Mouse (Mus musculus): ENCODE measurements around the gene Pold3. TPM values are rescaled to one million over a fixed set of nuclear protein-coding genes. Genes with fewer than 3 reads are reported as not detected.

The Pold3 gene
- polyA plus RNA-seq, 1 experiment: 7.9 TPM

GRCm38 (mm10) chr7:100034815-100035463, 86.4 kb downstream of the Pold3 start:
- H3K4me1 ChIP-seq (ENCODE audit: control insufficient read depth, insufficient read depth, insufficient read length): no peaks in the 10 kb centered on the region
- no peak overlapping the region for H3K27ac ChIP-seq (ENCODE audit: insufficient read depth, low read length)
- WGBS: 55% methylated on average over 11 of the region's 11 CpGs
- no peaks in the 10 kb centered on the region for H3K27me3 ChIP-seq (ENCODE audit: control insufficient read depth, insufficient read depth, low read length)
- TF ChIP-seq POLR2A (IDR thresholded peaks at IDR 0.05; ENCODE audit: low read depth, low read length): no peak
- TF ChIP-seq CTCF (IDR thresholded peaks at IDR 0.05; ENCODE audit: extremely low read depth, insufficient read depth, insufficient read length, insufficient replicate concordance): no peak
- DNase-seq (ENCODE audit: low read depth in 1 of 2, low spot score in 2 of 2): no peak
- H3K36me3 ChIP-seq (ENCODE audit: control insufficient read depth, insufficient read depth, low read length): no peaks in the 10 kb centered on the region
- no peak overlapping the region for H3K4me3 ChIP-seq (ENCODE audit: extremely low read depth, insufficient read depth, insufficient read length)

DNA sequence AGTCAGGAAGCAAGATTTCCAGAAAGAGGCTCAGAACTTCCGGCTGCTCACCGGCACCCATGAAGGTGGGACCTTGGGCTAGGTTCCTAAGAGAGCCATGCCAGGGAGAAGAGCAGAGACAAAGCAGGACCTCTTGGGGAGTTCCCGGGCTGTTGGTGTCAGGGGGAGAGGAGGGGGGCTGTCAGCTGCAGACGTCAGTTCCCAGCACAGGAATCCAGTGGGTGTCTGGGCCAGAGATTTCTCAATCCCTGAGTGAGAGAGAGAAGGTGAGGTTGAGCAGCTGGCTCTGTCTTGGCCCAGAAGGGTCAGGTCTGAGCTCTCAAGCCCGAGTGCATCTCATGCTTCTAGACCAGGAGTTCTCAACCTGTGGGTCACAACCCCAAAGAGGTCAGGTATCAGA, 87.7 kb downstream of the Pold3 start:
- DNase-seq (ENCODE audit: low read depth in 1 of 2, low spot score in 2 of 2): no peak
- Histone ChIP-seq H3K36me3 (ENCODE audit: control insufficient read depth, insufficient read depth, low read length) (no peaks in the 10 kb centered on the region), H3K4me1 (ENCODE audit: control insufficient read depth, insufficient read depth, insufficient read length) (no peaks in the 10 kb centered on the region), H3K27ac (ENCODE audit: insufficient read depth, low read length) (no peak overlapping the region), H3K4me3 (ENCODE audit: extremely low read depth, insufficient read depth, insufficient read length) (no peak overlapping the region), H3K27me3 (ENCODE audit: control insufficient read depth, insufficient read depth, low read length) (no peaks in the 10 kb centered on the region)
- TF ChIP-seq CTCF (IDR thresholded peaks at IDR 0.05; ENCODE audit: extremely low read depth, insufficient read depth, insufficient read length, insufficient replicate concordance): no peak
- no peak for TF ChIP-seq POLR2A (IDR thresholded peaks at IDR 0.05; ENCODE audit: low read depth, low read length)
- 67% methylated on average over 5 of the region's 5 CpGs for WGBS

Other genes starting within 250 kb of the Pold3 start
- gene Rnf169, start 141.1 kb downstream of the Pold3 start, polyA plus RNA-seq (2012; rRNA removed): 4.3 and 4.4 TPM in 2 replicates
- gene Chrdl2, start 115.4 kb downstream of the Pold3 start, polyA plus RNA-seq (2012; rRNA removed): 0.08 and 0.13 TPM in 2 replicates
- gene Lipt2, start 37.7 kb upstream of the Pold3 start, polyA plus RNA-seq (2012; rRNA removed): 2.4 and 4.6 TPM in 2 replicates
- gene Kcne3, start 54.9 kb upstream of the Pold3 start, polyA plus RNA-seq (2012; rRNA removed): 1.3 and 2.2 TPM in 2 replicates
- 3.9 and 4.0 TPM in 2 replicates for gene Pgm2l1, start 105.8 kb upstream of the Pold3 start, polyA plus RNA-seq (2012; rRNA removed)
- gene P4ha3, start 164.0 kb upstream of the Pold3 start, polyA plus RNA-seq (2012; rRNA removed): 0.36 and 0.55 TPM in 2 replicates

All from spleen, adult 2 months (tissue).